Mouse (Mus musculus): ENCODE measurements around the gene Gm17655. TPM values are rescaled to one million over a fixed set of nuclear protein-coding genes. Genes with fewer than 3 reads are reported as not detected.
"Not testable (repeated sequence)": the region's sequence is repeated elsewhere in the genome, so short reads cannot be mapped to it uniquely, and the experiment has no call there.

The Gm17655 gene
- polyA plus RNA-seq, 1 experiment, result 2.3 TPM

- Histone ChIP-seq H3K4me3 (ENCODE audit: insufficient read depth, low read depth, low read length) (no peak within 1 kb of the TSS), H3K4me1 (ENCODE audit: control insufficient read depth, insufficient read depth, insufficient read length, low read length) (peaks cover 10% of the 10 kb centered on the region), H3K27ac (replicated peaks; ENCODE audit: low read depth, low read length) (no peak within 1 kb of the TSS)
Measured at GRCm38 (mm10) chr5:110099656-110100580, 27.6 kb upstream of the Gm17655 start, which contains the start of gene Plcxd1. Gene Plcxd1, plus strand, starts transcription at chr5:110099969.

- Histone ChIP-seq H3K4me3 (ENCODE audit: insufficient read depth, low read depth, low read length) (no peak overlapping the region), H3K4me1 (ENCODE audit: control insufficient read depth, insufficient read depth, insufficient read length, low read length) (peaks cover 10% of the 10 kb centered on the region), H3K27ac (replicated peaks; ENCODE audit: low read depth, low read length) (no peak overlapping the region)
Measured at GRCm38 (mm10) chr5:110098991-110099477, 26.7 kb upstream of the Gm17655 start.

- Histone ChIP-seq H3K27ac (replicated peaks; ENCODE audit: low read depth, low read length) (no peak overlapping the region), H3K4me3 (ENCODE audit: insufficient read depth, low read depth, low read length) (peak overlapping the region; percentile 75), H3K4me1 (ENCODE audit: control insufficient read depth, insufficient read depth, insufficient read length, low read length) (no peaks in the 10 kb centered on the region)
Measured at GRCm38 (mm10) chr5:110094847-110095213, 22.5 kb upstream of the Gm17655 start.

- Histone ChIP-seq H3K4me3 (ENCODE audit: insufficient read depth, low read depth, low read length) (peak within 1 kb of the TSS; percentile 75), H3K27ac (replicated peaks; ENCODE audit: low read depth, low read length) (no peak within 1 kb of the TSS), H3K4me1 (ENCODE audit: control insufficient read depth, insufficient read depth, insufficient read length, low read length) (no peaks in the 10 kb centered on the region)
Measured at GRCm38 (mm10) chr5:110094030-110094846, 21.9 kb upstream of the Gm17655 start, which contains the start of gene Gm35315. Gene Gm35315, minus strand, starts transcription at chr5:110094420.

GRCm38 (mm10) chr5:110091546-110091945 lies 19.2 kb upstream of the Gm17655 start:
- Histone ChIP-seq H3K27ac (replicated peaks; ENCODE audit: low read depth, low read length) (no peak overlapping the region), H3K4me3 (ENCODE audit: insufficient read depth, low read depth, low read length) (no peak overlapping the region), H3K4me1 (ENCODE audit: control insufficient read depth, insufficient read depth, insufficient read length, low read length) (no peaks in the 10 kb centered on the region)

- Histone ChIP-seq H3K27ac (replicated peaks; ENCODE audit: low read depth, low read length) (no peak overlapping the region), H3K4me3 (ENCODE audit: insufficient read depth, low read depth, low read length) (no peak overlapping the region), H3K4me1 (ENCODE audit: control insufficient read depth, insufficient read depth, insufficient read length, low read length) (no peaks in the 10 kb centered on the region)
Measured at GRCm38 (mm10) chr5:110086161-110086866, 14.0 kb upstream of the Gm17655 start.

- Histone ChIP-seq H3K4me1 (ENCODE audit: control insufficient read depth, insufficient read depth, insufficient read length, low read length) (no peaks in the 10 kb centered on the region), H3K27ac (replicated peaks; ENCODE audit: low read depth, low read length) (no peak overlapping the region), H3K4me3 (ENCODE audit: insufficient read depth, low read depth, low read length) (no peak overlapping the region)
Measured at GRCm38 (mm10) chr5:110082961-110083360, 10.6 kb upstream of the Gm17655 start.

- H3K4me3 ChIP-seq (ENCODE audit: insufficient read depth, low read depth, low read length), result peak overlapping the region; percentile 99
- peak overlapping the region; percentile 87 for H3K27ac ChIP-seq (replicated peaks; ENCODE audit: low read depth, low read length)
- no peaks in the 10 kb centered on the region for H3K4me1 ChIP-seq (ENCODE audit: control insufficient read depth, insufficient read depth, insufficient read length, low read length)
Measured at GRCm38 (mm10) chr5:110057637-110058408, 14.5 kb downstream of the Gm17655 start.

- H3K27ac ChIP-seq (replicated peaks; ENCODE audit: low read depth, low read length); H3K4me3 ChIP-seq (ENCODE audit: insufficient read depth, low read depth, low read length); H3K4me1 ChIP-seq (ENCODE audit: control insufficient read depth, insufficient read depth, insufficient read length, low read length): not testable (repeated sequence)
Measured at GRCm38 (mm10) chr5:110023694-110024427, 48.5 kb downstream of the Gm17655 start.

GRCm38 (mm10) chr5:110023273-110023672 lies 49.0 kb downstream of the Gm17655 start:
- H3K27ac ChIP-seq (replicated peaks; ENCODE audit: low read depth, low read length), result no peak overlapping the region
- H3K4me3 ChIP-seq (ENCODE audit: insufficient read depth, low read depth, low read length), result no peak overlapping the region
- H3K4me1 ChIP-seq (ENCODE audit: control insufficient read depth, insufficient read depth, insufficient read length, low read length), result no peaks in the 10 kb centered on the region

GRCm38 (mm10) chr5:110015775-110016174 lies 56.5 kb downstream of the Gm17655 start:
- H3K4me1 ChIP-seq (ENCODE audit: control insufficient read depth, insufficient read depth, insufficient read length, low read length); H3K27ac ChIP-seq (replicated peaks; ENCODE audit: low read depth, low read length): not testable (repeated sequence)

More at GRCm38 (mm10) chr5:110015775-110016174, 56.5 kb downstream of the Gm17655 start:
- not testable (repeated sequence) for H3K4me3 ChIP-seq (ENCODE audit: insufficient read depth, low read depth, low read length)

All from brown adipose tissue, adult 24 weeks (tissue).